Mouse (Mus musculus) limb, embryonic 12.5 days (tissue): ENCODE results near the gene Mtg2. TPM values are rescaled to one million over a fixed set of nuclear protein-coding genes. Genes with fewer than 3 reads are reported as not detected.
A peak's percentile ranks its signal among the peaks of the same experiment; 100 is the strongest.

ENCODE experiments used
- ATAC-seq: fragments of 200-750 bp; cut with Nextera tagmentation; 2 replicates; pipeline ENCODE4 v1.8.0; 2017; ENCODE audit warnings: low read depth, moderate TSS enrichment; ENCODE audit not compliant: insufficient number of reproducible peaks, insufficient read depth, low FRiP score, low TSS enrichment
- H3K27ac ChIP-seq: fragments of 300-500 bp; sonication (generic); 2 replicates; pipeline ENCODE4 v1.5.1; 2016; ENCODE audit warnings: mild to moderate bottlenecking, moderate library complexity
- H3K27me3 ChIP-seq: fragments of 300-500 bp; sonication (generic); 2 replicates; pipeline ENCODE4 v1.6.1; 2016; ENCODE audit warnings: mild to moderate bottlenecking, moderate library complexity
- H3K36me3 ChIP-seq: fragments of 300-500 bp; sonication (generic); 2 replicates; pipeline ENCODE4 v1.6.1; 2016; ENCODE audit warnings: mild to moderate bottlenecking, moderate library complexity
- H3K4me1 ChIP-seq: fragments of 300-500 bp; sonication (generic); replicated peaks from 2 replicates; pipeline ENCODE4 v1.6.1; 2016
- H3K4me2 ChIP-seq: fragments of 300-500 bp; sonication (generic); 2 replicates; pipeline ENCODE4 v1.6.1; 2016; ENCODE audit warnings: mild to moderate bottlenecking, moderate library complexity
- H3K4me3 ChIP-seq: fragments of 300-500 bp; sonication (generic); replicated peaks from 2 replicates; pipeline ENCODE4 v1.5.1; 2016; ENCODE audit warnings: mild to moderate bottlenecking
- H3K9ac ChIP-seq: fragments of 300-500 bp; sonication (generic); replicated peaks from 2 replicates; pipeline ENCODE4 v1.6.1; 2016; ENCODE audit warnings: mild to moderate bottlenecking, moderate library complexity
- H3K9me3 ChIP-seq: fragments of 300-500 bp; sonication (generic); 2 replicates; pipeline ENCODE4 v1.6.1; 2016; ENCODE audit warnings: mild to moderate bottlenecking, moderate library complexity
- whole genome bisulfite sequencing: fragments of 180-500 bp; shearing (Covaris S2); methylation state at CpG from one replicate; pipeline ENCODE4 v1.1.7; 2016; 5-methylcytosine and 5-hydroxymethylcytosine counted together
- polyA plus RNA-seq: library from polyadenylated mRNA; unstranded; fragments of >200 nt; fragmentation: Nextera tagmentation; extraction: Ambion mirVana; gene quantifications from 2 replicates; pipeline ENCODE4 v1.2.1, GENCODE M21; 2016

Gene Mtg2
- polyA plus RNA-seq: 29.6 and 30.9 TPM in 2 replicates

DNA sequence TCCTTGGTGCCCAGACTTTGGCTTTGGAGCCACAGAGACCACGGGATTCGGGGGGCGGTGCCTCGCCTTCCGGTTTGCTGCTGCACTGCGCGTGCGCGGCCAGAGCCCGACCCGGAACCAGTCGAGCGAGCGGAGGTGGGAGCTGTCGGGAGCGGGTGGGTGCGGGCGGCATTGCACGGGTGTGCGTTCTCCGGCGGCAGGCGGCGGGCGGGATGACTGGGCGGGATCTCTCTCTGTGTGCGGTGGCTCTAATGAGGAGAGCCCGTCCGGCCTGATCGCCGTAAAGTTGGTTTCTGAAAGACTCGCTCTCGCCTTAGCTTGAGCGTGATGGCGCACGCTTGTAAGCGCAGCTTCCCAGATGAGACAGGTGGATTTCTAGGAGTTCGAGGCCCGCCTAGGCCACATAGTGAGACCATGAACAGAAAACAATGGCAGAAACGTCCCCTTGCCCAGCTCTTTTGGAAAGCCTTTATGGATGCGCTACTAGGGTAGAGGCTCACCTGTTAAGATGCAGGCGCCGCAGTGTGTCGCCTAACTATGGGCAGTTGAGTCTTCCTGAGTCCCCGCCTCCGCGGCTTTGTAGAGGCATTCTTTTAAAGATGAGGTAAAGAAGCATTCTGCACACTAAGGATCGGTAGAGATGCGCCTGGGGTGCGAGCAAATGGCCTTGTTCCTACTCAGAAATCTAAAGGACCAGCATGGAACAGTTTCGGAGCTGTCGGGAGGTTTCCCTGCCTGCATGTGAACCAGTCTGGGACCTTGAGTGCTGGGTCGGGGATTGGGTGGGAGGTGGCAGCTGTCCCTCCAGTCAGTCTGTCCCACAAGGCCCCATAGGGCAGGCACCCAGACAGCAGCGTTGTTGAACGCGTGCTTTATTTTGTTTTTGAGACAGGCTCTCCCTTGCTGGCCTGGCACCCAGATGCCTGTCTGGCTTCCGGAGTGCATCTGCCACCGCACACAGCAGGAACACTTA is at the start of gene Mtg2:
Gene Mtg2 (plus strand): TSS at position 108 of the 973 bp plus-strand sequence.
- ATAC-seq: peak; percentile 89
- Histone ChIP-seq H3K4me1 (peaks cover 13% of the 10 kb centered on the region), H3K4me2 (peak within 1 kb of the TSS; percentile 89), H3K4me3 (peak within 1 kb of the TSS; percentile 75), H3K36me3 (peaks cover 21% of the 10 kb centered on the region), H3K27ac (peak within 1 kb of the TSS; percentile 75), H3K27me3 (no peaks in the 10 kb centered on the region), H3K9ac (peak within 1 kb of the TSS; percentile 73), H3K9me3 (no peaks in the 10 kb centered on the region)
- 6% methylated on average over 58 of the region's 58 CpGs for WGBS

DNA sequence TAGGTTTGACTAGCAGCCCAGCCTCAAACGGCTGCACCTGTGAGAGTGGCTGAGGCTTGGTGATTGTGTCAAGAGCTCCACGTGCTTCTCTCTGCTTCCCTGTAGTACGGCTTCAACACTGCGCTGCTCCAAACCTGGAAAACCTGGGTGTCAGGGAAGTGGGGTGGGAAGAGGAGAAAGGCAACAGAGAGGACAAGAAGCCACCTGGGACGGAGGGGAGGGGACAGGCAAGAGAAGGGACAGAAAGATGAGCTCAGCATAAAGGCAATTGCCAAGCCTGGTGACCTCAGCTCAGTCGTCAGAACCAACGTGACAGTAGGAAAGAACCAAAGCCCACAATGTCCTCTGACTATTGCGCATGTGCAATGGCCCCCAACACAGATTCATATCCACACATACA is 49.5 kb upstream of the Mtg2 start:
- Histone ChIP-seq H3K4me1 (peaks cover 43% of the 10 kb centered on the region), H3K36me3 (no peaks in the 10 kb centered on the region), H3K4me2 (no peak overlapping the region), H3K9ac (0 out of 2 replicates have a peak overlapping the region, but pooled peaks have one; percentile 27), H3K4me3 (no peak overlapping the region), H3K9me3 (no peaks in the 10 kb centered on the region), H3K27me3 (peaks cover 43% of the 10 kb centered on the region), H3K27ac (no peak overlapping the region)
- ATAC-seq: no peak
- WGBS: 79% methylated on average over 8 of the region's 8 CpGs

DNA sequence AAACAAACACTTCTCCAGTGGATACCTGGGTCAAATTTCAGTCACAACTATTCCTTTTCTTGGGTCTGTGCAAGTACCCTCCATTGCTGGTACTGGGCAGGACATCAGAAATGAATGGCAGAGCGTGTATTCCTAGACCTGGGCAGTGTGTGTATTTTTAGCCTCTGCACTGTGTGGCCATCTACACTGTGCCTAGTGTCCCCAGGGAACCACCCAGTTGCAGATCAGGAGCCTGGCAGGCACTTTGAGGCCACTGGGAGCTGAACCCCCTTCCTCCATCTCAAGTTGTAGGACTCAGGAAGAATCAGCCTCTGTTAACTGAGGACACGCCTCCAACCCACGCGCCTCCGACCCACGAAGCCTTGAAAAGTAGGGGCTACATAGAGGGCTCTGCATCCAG is 47.6 kb upstream of the Mtg2 start:
- H3K9ac ChIP-seq: no peak overlapping the region
- H3K4me2 ChIP-seq: no peak overlapping the region
- WGBS: 48% methylated on average over 6 of the region's 6 CpGs
- no peak overlapping the region for H3K27ac ChIP-seq
- peaks cover 49% of the 10 kb centered on the region for H3K4me1 ChIP-seq
- no peaks in the 10 kb centered on the region for H3K9me3 ChIP-seq
- no peak for ATAC-seq
- H3K36me3 ChIP-seq: peaks cover 8% of the 10 kb centered on the region
- H3K27me3 ChIP-seq: peaks cover 43% of the 10 kb centered on the region
- no peak overlapping the region for H3K4me3 ChIP-seq

GRCm38 (mm10) chr2:180024401-180025098 is 45.8 kb upstream of the Mtg2 start, which contains the start of gene Lsm14b:
TSS of gene Lsm14b (plus strand) at chr2:180024987.
- Histone ChIP-seq H3K27ac (peak within 1 kb of the TSS; percentile 94), H3K4me2 (peak within 1 kb of the TSS; percentile 91), H3K4me3 (peak within 1 kb of the TSS; percentile 98), H3K27me3 (peaks cover 40% of the 10 kb centered on the region), H3K36me3 (peaks cover 26% of the 10 kb centered on the region), H3K4me1 (peaks cover 46% of the 10 kb centered on the region), H3K9me3 (no peaks in the 10 kb centered on the region), H3K9ac (peak within 1 kb of the TSS; percentile 95)
- under 1% methylated on average over 77 of the region's 80 CpGs for WGBS
- peak; percentile 89 for ATAC-seq

DNA sequence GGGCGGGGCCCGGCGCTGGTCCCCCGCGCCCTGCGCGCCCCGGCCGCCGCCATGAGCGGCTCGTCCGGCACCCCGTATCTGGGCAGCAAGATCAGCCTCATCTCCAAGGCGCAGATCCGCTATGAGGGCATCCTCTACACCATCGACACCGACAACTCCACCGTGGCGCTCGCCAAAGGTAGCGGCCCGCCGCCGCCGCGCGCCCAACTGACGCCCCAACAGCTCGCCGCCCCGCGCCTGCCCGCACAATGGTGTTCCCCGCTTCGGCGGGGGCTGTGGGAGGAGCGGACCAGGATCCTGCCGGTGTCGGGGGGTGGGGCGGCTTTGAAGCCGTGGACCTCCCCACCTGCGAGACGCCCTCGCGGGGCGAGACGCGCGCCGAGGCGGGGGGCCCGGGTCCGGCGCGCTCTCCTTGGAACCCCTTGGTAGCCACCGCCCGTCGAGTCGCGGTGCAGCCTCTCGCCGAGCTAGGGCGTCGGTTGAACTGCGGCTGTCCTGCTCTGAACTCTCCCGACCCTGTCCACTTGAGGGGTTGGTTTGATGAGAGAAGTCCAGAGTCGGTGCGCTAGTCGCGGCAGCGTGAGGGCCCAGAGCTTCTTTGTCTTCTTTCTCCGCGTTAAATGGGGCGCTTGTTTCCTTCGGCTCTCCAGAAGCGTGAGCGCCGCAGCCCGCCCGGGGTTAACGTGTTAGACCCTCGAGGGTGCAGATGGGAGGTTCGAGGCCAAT is 45.1 kb upstream of the Mtg2 start:
- H3K4me1 ChIP-seq: peaks cover 46% of the 10 kb centered on the region
- peak; percentile 22 for ATAC-seq
- H3K4me2 ChIP-seq: peak overlapping the region; percentile 91
- under 1% methylated on average over 79 of the region's 84 CpGs for WGBS
- peak overlapping the region; percentile 98 for H3K4me3 ChIP-seq
- H3K9me3 ChIP-seq: no peaks in the 10 kb centered on the region
- peaks cover 34% of the 10 kb centered on the region for H3K27me3 ChIP-seq
- H3K36me3 ChIP-seq: peaks cover 33% of the 10 kb centered on the region
- H3K9ac ChIP-seq: peak overlapping the region; percentile 95
- peak overlapping the region; percentile 94 for H3K27ac ChIP-seq

GRCm38 (mm10) chr2:180025861-180026200 is 44.6 kb upstream of the Mtg2 start:
- peak overlapping the region; percentile 91 for H3K4me2 ChIP-seq
- WGBS: 10% methylated on average over 6 of the region's 6 CpGs

GRCm38 (mm10) chr2:180027768-180028167 is 42.6 kb upstream of the Mtg2 start:
- 80% methylated on average over 9 of the region's 9 CpGs for WGBS
- Histone ChIP-seq H3K9ac (peak overlapping the region; percentile 95; the same call in 1 of the 2 replicates), H3K27ac (no peak overlapping the region), H3K36me3 (peaks cover 58% of the 10 kb centered on the region), H3K27me3 (peaks cover 10% of the 10 kb centered on the region), H3K4me3 (peak overlapping the region; percentile 98), H3K4me2 (peak overlapping the region; percentile 91), H3K4me1 (peaks cover 42% of the 10 kb centered on the region), H3K9me3 (no peaks in the 10 kb centered on the region)
- no peak for ATAC-seq

More at GRCm38 (mm10) chr2:180025861-180026200, 44.6 kb upstream of the Mtg2 start:
- H3K4me3 ChIP-seq: peak overlapping the region; percentile 98
- peak overlapping the region; percentile 95 for H3K9ac ChIP-seq
- H3K27me3 ChIP-seq: peaks cover 28% of the 10 kb centered on the region
- H3K27ac ChIP-seq: peak overlapping the region; percentile 94
- peaks cover 46% of the 10 kb centered on the region for H3K4me1 ChIP-seq
- no peaks in the 10 kb centered on the region for H3K9me3 ChIP-seq
- ATAC-seq: no peak
- H3K36me3 ChIP-seq: peaks cover 39% of the 10 kb centered on the region

- WGBS: 93% methylated on average over 6 of the region's 6 CpGs
- Histone ChIP-seq H3K9ac (no peak overlapping the region), H3K4me3 (no peak overlapping the region), H3K27ac (no peak overlapping the region), H3K36me3 (peaks cover 93% of the 10 kb centered on the region), H3K27me3 (no peaks in the 10 kb centered on the region), H3K9me3 (no peaks in the 10 kb centered on the region), H3K4me2 (no peak overlapping the region), H3K4me1 (peaks cover 44% of the 10 kb centered on the region)
- no peak for ATAC-seq
These were observed 39.1 kb upstream of the Mtg2 start for GRCm38 (mm10) chr2:180031270-180031669.

- WGBS: 87% methylated on average over 3 of the region's 3 CpGs
These were observed 37.5 kb upstream of the Mtg2 start for GRCm38 (mm10) chr2:180032925-180033324.

DNA sequence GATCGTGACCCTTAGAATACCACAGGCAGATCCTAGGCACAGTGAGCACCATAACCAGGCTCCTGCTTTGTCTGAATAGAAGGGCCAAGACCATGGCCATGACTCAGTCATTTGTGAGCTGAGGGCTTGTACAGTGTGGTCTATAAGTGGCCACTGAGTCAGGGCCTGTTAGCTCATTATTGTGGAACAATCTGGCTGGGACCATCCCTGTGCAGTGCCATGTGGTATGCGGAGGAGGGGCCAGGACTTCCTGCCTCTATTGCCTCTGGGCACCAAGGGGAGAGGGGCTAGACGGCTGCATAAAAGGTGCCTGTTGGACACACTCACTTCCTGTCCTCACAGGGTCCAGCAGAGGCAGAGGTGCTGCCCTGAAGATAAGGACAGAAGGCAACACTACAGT is 36.4 kb upstream of the Mtg2 start:
- Histone ChIP-seq H3K27ac (peak overlapping the region; percentile 70; the same call in 1 of the 2 replicates), H3K4me1 (peaks cover 21% of the 10 kb centered on the region), H3K27me3 (no peaks in the 10 kb centered on the region), H3K36me3 (peaks cover 100% of the 10 kb centered on the region), H3K4me2 (no peak overlapping the region), H3K4me3 (no peak overlapping the region), H3K9ac (peak overlapping the region; percentile 8; the same call in 1 of the 2 replicates), H3K9me3 (no peaks in the 10 kb centered on the region)
- 37% methylated on average over 3 of the region's 3 CpGs for WGBS
- ATAC-seq: no peak

More at GRCm38 (mm10) chr2:180032925-180033324, 37.5 kb upstream of the Mtg2 start:
- Histone ChIP-seq H3K27me3 (no peaks in the 10 kb centered on the region), H3K4me1 (peaks cover 27% of the 10 kb centered on the region), H3K4me3 (no peak overlapping the region), H3K4me2 (no peak overlapping the region), H3K36me3 (peaks cover 100% of the 10 kb centered on the region), H3K9me3 (no peaks in the 10 kb centered on the region), H3K9ac (no peak overlapping the region), H3K27ac (no peak overlapping the region)
- ATAC-seq: no peak
